Mouse (Mus musculus): ENCODE data around the gene Nhsl2.

Gene Nhsl2

DNA sequence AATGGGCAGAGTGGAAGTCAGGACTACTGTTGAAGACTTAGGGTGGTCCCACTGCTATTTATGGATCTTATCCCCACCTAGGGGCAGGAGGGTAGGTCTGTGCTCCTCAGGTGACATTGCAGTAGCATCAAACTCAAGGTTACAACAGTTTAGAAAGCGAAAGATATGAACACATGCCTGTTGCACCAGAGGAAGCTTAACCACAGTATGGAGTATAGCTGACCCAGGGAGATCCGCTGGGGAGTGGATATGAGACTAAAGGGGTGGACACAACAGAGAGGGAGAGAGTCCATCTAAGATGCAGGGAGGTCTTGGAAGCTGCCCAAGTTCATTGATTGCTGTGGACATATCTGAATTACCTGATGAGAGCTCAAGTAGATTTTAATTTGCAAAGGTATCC is 204.2 kb downstream of the Nhsl2 start:
- H3K9me3 ChIP-seq (ENCODE audit: low read length): no peaks in the 10 kb centered on the region
- H3K4me3 ChIP-seq (replicated peaks; ENCODE audit: low read length): no peak overlapping the region
- H3K36me3 ChIP-seq (ENCODE audit: insufficient read depth, low read length): no peaks in the 10 kb centered on the region
- H3K27me3 ChIP-seq (ENCODE audit: insufficient read depth, low read length): no peaks in the 10 kb centered on the region
- no peak for TF ChIP-seq POU5F1 (IDR thresholded peaks at IDR 0.05; ENCODE audit: borderline replicate concordance, low read length)
- no peak for TF ChIP-seq NANOG (IDR thresholded peaks at IDR 0.05; ENCODE audit: borderline replicate concordance, low read length)
- H3K4me1 ChIP-seq (replicated peaks; ENCODE audit: low read depth, low read length): no peaks in the 10 kb centered on the region

DNA sequence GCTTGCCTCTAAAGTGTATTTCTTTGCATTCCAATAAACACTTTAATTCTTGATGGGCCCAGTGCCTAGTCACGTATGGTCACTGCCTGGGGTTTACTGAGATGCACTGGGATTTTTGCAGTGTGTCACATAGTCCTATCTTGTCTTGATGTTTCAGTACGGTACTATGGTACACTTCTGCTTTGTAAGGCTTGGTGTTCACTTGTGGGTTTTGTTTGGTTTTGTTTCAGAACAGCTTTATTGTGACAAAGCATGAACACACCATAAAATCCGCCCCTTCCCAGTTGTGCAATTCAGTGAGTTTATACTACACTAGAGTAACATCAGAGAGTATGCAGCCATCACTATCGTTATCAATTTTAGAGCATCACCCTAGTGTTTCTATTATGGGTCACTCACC is 204.8 kb downstream of the Nhsl2 start:
- Histone ChIP-seq H3K36me3 (ENCODE audit: insufficient read depth, low read length) (no peaks in the 10 kb centered on the region), H3K4me3 (replicated peaks; ENCODE audit: low read length) (no peak overlapping the region), H3K9me3 (ENCODE audit: low read length) (no peaks in the 10 kb centered on the region), H3K27me3 (ENCODE audit: insufficient read depth, low read length) (no peaks in the 10 kb centered on the region), H3K4me1 (replicated peaks; ENCODE audit: low read depth, low read length) (no peaks in the 10 kb centered on the region)
- TF ChIP-seq POU5F1 (IDR thresholded peaks at IDR 0.05; ENCODE audit: borderline replicate concordance, low read length): no peak
- TF ChIP-seq NANOG (IDR thresholded peaks at IDR 0.05; ENCODE audit: borderline replicate concordance, low read length): no peak
- TF ChIP-seq CTCF (conservative IDR thresholded peaks at IDR 0.05; ENCODE audit: low read length): no peak

DNA sequence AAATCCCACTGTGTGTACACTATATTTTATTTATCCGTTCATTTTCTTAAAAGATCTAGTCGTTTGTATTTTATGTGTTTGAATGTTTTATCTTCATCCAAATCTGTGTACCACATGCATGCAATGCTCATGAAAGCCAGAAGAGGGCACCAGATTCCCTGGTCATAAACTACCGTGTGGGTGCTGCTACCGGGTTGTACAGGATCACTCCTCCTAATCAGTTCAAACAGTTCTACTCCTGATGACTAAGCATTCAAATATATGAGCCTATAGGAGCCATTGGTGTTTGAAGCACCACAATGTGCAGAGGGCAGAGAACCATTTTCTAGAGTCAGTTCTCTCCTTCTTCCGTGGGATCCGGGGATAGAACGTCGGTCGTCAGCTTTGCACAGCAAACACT is 210.3 kb downstream of the Nhsl2 start:
- H3K4me3 ChIP-seq (replicated peaks; ENCODE audit: low read length): no peak overlapping the region
- TF ChIP-seq POU5F1 (IDR thresholded peaks at IDR 0.05; ENCODE audit: borderline replicate concordance, low read length) (no peak), CTCF (conservative IDR thresholded peaks at IDR 0.05; ENCODE audit: low read length) (peak; percentile 66), NANOG (IDR thresholded peaks at IDR 0.05; ENCODE audit: borderline replicate concordance, low read length) (no peak)
- no peaks in the 10 kb centered on the region for H3K9me3 ChIP-seq (ENCODE audit: low read length)
- H3K4me1 ChIP-seq (replicated peaks; ENCODE audit: low read depth, low read length): no peaks in the 10 kb centered on the region
- H3K36me3 ChIP-seq (ENCODE audit: insufficient read depth, low read length): no peaks in the 10 kb centered on the region
- H3K27me3 ChIP-seq (ENCODE audit: insufficient read depth, low read length): no peaks in the 10 kb centered on the region

DNA sequence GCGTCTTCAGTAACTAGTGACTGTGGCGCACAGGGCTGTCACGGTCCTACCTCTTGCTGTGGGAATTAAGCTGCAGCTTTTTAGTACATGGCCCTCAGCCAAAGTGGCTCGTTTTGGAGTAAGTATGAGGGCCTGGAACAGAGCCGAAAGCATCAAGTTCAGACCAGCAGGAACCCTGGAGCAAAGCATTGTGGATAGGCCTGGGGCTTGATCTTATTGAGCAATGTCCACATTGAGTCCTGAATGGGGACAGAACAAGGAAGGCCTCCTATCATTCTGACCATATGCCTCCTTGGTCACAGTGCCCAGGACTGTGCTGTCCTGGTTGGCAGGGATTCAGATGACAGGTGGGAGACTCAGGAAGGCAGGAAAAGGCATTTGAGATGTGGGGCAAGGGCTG is 211.1 kb downstream of the Nhsl2 start:
- TF ChIP-seq POU5F1 (IDR thresholded peaks at IDR 0.05; ENCODE audit: borderline replicate concordance, low read length): no peak
- TF ChIP-seq NANOG (IDR thresholded peaks at IDR 0.05; ENCODE audit: borderline replicate concordance, low read length): no peak
- TF ChIP-seq CTCF (conservative IDR thresholded peaks at IDR 0.05; ENCODE audit: low read length): no peak
- Histone ChIP-seq H3K36me3 (ENCODE audit: insufficient read depth, low read length) (no peaks in the 10 kb centered on the region), H3K4me3 (replicated peaks; ENCODE audit: low read length) (no peak overlapping the region), H3K4me1 (replicated peaks; ENCODE audit: low read depth, low read length) (no peaks in the 10 kb centered on the region; the same call in 1 of the 2 replicates), H3K27me3 (ENCODE audit: insufficient read depth, low read length) (no peaks in the 10 kb centered on the region), H3K9me3 (ENCODE audit: low read length) (no peaks in the 10 kb centered on the region)

DNA sequence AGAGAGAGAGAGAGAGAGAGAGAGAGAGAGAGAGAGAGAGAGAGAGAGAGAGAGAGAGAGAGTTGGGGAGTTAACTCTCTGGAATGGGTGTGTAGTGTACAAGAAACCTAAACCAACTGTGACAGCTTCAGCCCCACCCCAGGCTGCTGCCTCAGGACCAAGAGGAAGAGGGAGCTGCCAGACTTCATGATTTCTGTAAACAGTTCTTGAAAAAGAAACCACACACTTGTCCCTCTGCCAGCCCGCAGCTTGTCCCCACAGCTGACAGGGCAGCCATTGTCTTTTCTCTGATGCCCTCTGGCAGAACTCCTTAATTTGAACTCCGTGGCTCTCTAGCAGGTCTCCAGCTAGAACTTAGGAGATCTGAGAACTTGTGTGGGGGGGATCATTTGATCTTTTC is 211.7 kb downstream of the Nhsl2 start:
- no peak overlapping the region for H3K4me3 ChIP-seq (replicated peaks; ENCODE audit: low read length)
- H3K36me3 ChIP-seq (ENCODE audit: insufficient read depth, low read length): no peaks in the 10 kb centered on the region
- TF ChIP-seq CTCF (conservative IDR thresholded peaks at IDR 0.05; ENCODE audit: low read length) (no peak), NANOG (IDR thresholded peaks at IDR 0.05; ENCODE audit: borderline replicate concordance, low read length) (no peak), POU5F1 (IDR thresholded peaks at IDR 0.05; ENCODE audit: borderline replicate concordance, low read length) (no peak)
- H3K27me3 ChIP-seq (ENCODE audit: insufficient read depth, low read length): no peaks in the 10 kb centered on the region
- no peaks in the 10 kb centered on the region for H3K9me3 ChIP-seq (ENCODE audit: low read length)
- no peaks in the 10 kb centered on the region; the same call in 1 of the 2 replicates for H3K4me1 ChIP-seq (replicated peaks; ENCODE audit: low read depth, low read length)

DNA sequence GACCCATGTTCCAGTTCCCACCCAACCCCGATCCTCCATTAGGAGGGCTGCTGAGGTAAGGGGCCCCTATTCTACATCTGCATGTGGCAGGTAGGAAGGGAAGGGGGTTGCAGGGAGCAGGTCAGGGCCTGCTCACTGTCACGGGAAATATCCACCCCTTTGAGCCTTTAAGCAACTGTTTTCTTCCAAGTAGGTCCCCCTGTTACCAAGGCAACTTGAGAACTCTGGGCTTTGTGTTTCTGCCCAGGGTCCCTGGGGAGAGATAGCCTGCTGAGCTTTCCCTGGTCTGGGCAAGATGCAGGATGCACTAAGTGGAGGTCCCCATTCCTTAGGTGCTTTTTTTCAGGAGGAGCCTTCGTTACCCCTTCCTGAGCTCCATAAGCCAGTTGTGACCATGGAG is 214.9 kb downstream of the Nhsl2 start:
- TF ChIP-seq POU5F1 (IDR thresholded peaks at IDR 0.05; ENCODE audit: borderline replicate concordance, low read length) (no peak), CTCF (conservative IDR thresholded peaks at IDR 0.05; ENCODE audit: low read length) (no peak), NANOG (IDR thresholded peaks at IDR 0.05; ENCODE audit: borderline replicate concordance, low read length) (no peak)

DNA sequence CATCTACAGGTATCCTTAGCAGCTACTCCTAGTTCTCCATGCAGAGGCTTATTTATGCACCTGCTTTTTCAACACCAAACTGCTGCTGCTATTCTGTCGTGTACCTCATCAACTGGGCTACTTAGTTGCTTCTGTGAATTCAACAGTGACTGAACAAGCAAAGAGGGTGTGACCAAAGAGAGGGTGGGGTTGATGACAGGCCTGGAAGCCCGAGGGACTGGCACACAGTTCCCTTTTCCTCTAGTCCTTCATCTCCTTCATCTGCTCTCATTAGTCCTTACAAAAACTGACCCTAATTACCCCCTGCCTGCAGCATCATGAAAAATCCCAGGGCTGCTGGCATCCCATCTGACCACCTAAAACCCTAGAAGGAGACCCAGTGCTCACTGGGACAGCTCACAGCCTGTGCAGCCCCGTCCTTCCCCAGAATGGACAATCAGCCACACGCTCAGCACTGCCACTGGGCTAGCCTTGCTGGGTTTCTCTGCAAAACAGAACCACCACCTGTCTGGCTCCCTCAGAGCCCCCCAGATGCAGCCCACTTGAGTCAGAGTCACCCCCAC is 216.1 kb downstream of the Nhsl2 start:
- no peak overlapping the region for H3K4me3 ChIP-seq (replicated peaks; ENCODE audit: low read length)
- H3K36me3 ChIP-seq (ENCODE audit: insufficient read depth, low read length): no peaks in the 10 kb centered on the region
- peaks cover 12% of the 10 kb centered on the region for H3K9me3 ChIP-seq (ENCODE audit: low read length)
- peaks cover 3% of the 10 kb centered on the region for H3K4me1 ChIP-seq (replicated peaks; ENCODE audit: low read depth, low read length)
- no peak for TF ChIP-seq CTCF (conservative IDR thresholded peaks at IDR 0.05; ENCODE audit: low read length)
- TF ChIP-seq NANOG (IDR thresholded peaks at IDR 0.05; ENCODE audit: borderline replicate concordance, low read length): no peak
- TF ChIP-seq POU5F1 (IDR thresholded peaks at IDR 0.05; ENCODE audit: borderline replicate concordance, low read length): no peak
- peaks cover 20% of the 10 kb centered on the region for H3K27me3 ChIP-seq (ENCODE audit: insufficient read depth, low read length)

More for the DNA sequence above, 214.9 kb downstream of the Nhsl2 start:
- Histone ChIP-seq H3K27me3 (ENCODE audit: insufficient read depth, low read length) (peaks cover 8% of the 10 kb centered on the region), H3K9me3 (ENCODE audit: low read length) (0 out of 2 replicates have a peak, but pooled peaks cover under 1% of the 10 kb centered on the region), H3K36me3 (ENCODE audit: insufficient read depth, low read length) (no peaks in the 10 kb centered on the region), H3K4me1 (replicated peaks; ENCODE audit: low read depth, low read length) (no peaks in the 10 kb centered on the region; the same call in 1 of the 2 replicates), H3K4me3 (replicated peaks; ENCODE audit: low read length) (no peak overlapping the region)

DNA sequence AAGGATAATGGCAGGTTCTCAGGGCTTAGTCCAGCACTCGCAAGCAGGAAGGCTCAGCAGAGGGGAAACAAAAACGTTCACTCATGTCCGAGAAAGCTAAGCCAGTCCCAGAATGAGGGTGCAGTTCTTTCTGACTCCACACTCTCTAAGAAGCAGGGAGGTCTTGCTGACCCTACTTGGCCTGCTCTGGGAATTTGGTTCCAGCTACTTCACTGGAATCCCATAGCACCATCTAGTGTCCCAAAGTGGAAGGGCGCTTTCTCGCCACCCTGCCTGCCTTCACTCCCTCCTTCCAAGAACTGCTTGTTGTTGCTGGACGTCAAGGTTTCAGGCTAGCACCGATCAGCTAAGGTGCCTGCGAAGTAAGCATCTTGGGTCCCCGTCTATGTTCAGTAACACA is 216.9 kb downstream of the Nhsl2 start:
- Histone ChIP-seq H3K4me3 (replicated peaks; ENCODE audit: low read length) (no peak overlapping the region), H3K4me1 (replicated peaks; ENCODE audit: low read depth, low read length) (peaks cover 6% of the 10 kb centered on the region), H3K9me3 (ENCODE audit: low read length) (peaks cover 12% of the 10 kb centered on the region), H3K27me3 (ENCODE audit: insufficient read depth, low read length) (peaks cover 27% of the 10 kb centered on the region), H3K36me3 (ENCODE audit: insufficient read depth, low read length) (no peaks in the 10 kb centered on the region)
- TF ChIP-seq POU5F1 (IDR thresholded peaks at IDR 0.05; ENCODE audit: borderline replicate concordance, low read length): no peak
- peak; percentile 60 for TF ChIP-seq CTCF (conservative IDR thresholded peaks at IDR 0.05; ENCODE audit: low read length)
- no peak for TF ChIP-seq NANOG (IDR thresholded peaks at IDR 0.05; ENCODE audit: borderline replicate concordance, low read length)

DNA sequence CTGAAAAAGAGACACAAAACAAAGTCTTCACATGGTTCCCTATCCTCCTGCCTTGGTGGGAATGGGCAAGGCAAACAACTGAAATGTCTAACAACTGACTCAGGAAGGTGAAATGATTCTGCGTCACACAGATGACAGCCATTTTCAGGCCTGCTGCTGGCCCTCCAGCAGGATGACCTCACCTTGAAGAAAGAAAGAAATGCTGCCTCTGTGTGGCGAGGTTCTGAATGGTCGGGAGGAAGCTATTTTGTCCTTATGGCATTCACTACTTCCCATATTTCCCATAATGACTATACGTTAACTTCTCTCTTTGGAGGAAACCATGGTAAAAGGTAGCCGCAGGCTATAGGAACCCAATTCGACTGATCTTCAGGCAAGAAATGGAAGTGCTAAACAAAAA is 217.9 kb downstream of the Nhsl2 start:
- Histone ChIP-seq H3K4me3 (replicated peaks; ENCODE audit: low read length) (no peak overlapping the region), H3K4me1 (replicated peaks; ENCODE audit: low read depth, low read length) (peaks cover 10% of the 10 kb centered on the region), H3K9me3 (ENCODE audit: low read length) (peaks cover 12% of the 10 kb centered on the region), H3K27me3 (ENCODE audit: insufficient read depth, low read length) (peaks cover 36% of the 10 kb centered on the region), H3K36me3 (ENCODE audit: insufficient read depth, low read length) (no peaks in the 10 kb centered on the region)
- TF ChIP-seq POU5F1 (IDR thresholded peaks at IDR 0.05; ENCODE audit: borderline replicate concordance, low read length): no peak
